Mouse (Mus musculus): ENCODE measurements around the gene Zc3h12c.

GRCm38 (mm10) chr9:52165076-52165705 lies 3.2 kb downstream of the Zc3h12c start:
- TF ChIP-seq NELFE (IDR thresholded peaks at IDR 0.05; ENCODE audit: low read depth, low read length): no peak
- no peak for TF ChIP-seq EP300 (IDR thresholded peaks at IDR 0.05; ENCODE audit: low read depth in 1 of 2, low read length in 2 of 2)
- TF ChIP-seq SMC3 (IDR thresholded peaks at IDR 0.05; ENCODE audit: low read depth, low read length): no peak
- no peak for TF ChIP-seq JUND (IDR thresholded peaks at IDR 0.05; ENCODE audit: low read depth, low read length)
- TF ChIP-seq CTCF (IDR thresholded peaks at IDR 0.05 in 2 of 3, conservative IDR thresholded peaks at IDR 0.05 in 1 of 3; ENCODE audit: control insufficient read depth in 1 of 3, insufficient read depth in 1 of 3, low read depth in 2 of 3, low read length in 3 of 3, poor library complexity in 1 of 3, severe bottlenecking in 1 of 3): no peak
- no peak for TF ChIP-seq POLR2A (IDR thresholded peaks at IDR 0.05; ENCODE audit: control insufficient read depth in 1 of 2, insufficient read depth in 1 of 2, low read depth in 1 of 2, low read length in 2 of 2, poor library complexity in 1 of 2)
- TF ChIP-seq ZMIZ1 (IDR thresholded peaks at IDR 0.05; ENCODE audit: low read depth, low read length): no peak
- no peak for TF ChIP-seq MAX (IDR thresholded peaks at IDR 0.05; ENCODE audit: low read length)
- TF ChIP-seq SIN3A (IDR thresholded peaks at IDR 0.05; ENCODE audit: low read length): no peak
- no peak for TF ChIP-seq TCF12 (IDR thresholded peaks at IDR 0.05; ENCODE audit: low read depth, low read length)
- TF ChIP-seq USF1 (IDR thresholded peaks at IDR 0.05; ENCODE audit: low read depth, low read length): no peak
- TF ChIP-seq KAT2A (conservative IDR thresholded peaks at IDR 0.05; ENCODE audit: low read depth, low read length): no peak
- no peak for TF ChIP-seq ZNF384 (IDR thresholded peaks at IDR 0.05; ENCODE audit: low read depth, low read length)

Data from MEL (cell line).